In genomic region chr4:40757157-40757779, GRCm38 (mm10) we compare ENCODE assay signal across 8 mouse cellular contexts. TPM values are rescaled to one million over a fixed set of nuclear protein-coding genes. Genes with fewer than 3 reads are reported as not detected.
DNase-seq lines count a peak whose midpoint lies in the region; ATAC-seq and TF ChIP-seq lines count a peak whose summit lies in the region.

No protein-coding gene starts in this region.

- H3K36me3 ChIP-seq in heart, embryonic 13.5 days = peaks cover 37% of the 10 kb centered on the region
- H3K36me3 ChIP-seq in E14TG2a.4 (ENCODE audit: insufficient read depth, low read length) = peaks cover 37% of the 10 kb centered on the region
- peaks cover 31% of the 10 kb centered on the region for H3K36me3 ChIP-seq in embryonic facial prominence, embryonic 13.5 days
- H3K36me3 ChIP-seq in intestine, embryonic 16.5 days (ENCODE audit: control insufficient read depth, insufficient read depth, low read length) = peaks cover 11% of the 10 kb centered on the region; the same call in 1 of the 2 replicates

- peaks cover 13% of the 10 kb centered on the region for H3K27me3 ChIP-seq in heart, embryonic 13.5 days (replicated peaks)
- H3K27me3 ChIP-seq in E14TG2a.4 (ENCODE audit: insufficient read depth, low read length) = peaks cover 14% of the 10 kb centered on the region; the same call in 1 of the 2 replicates
- H3K27me3 ChIP-seq in embryonic facial prominence, embryonic 13.5 days = peaks cover 4% of the 10 kb centered on the region; the same call in 1 of the 2 replicates
- no peaks in the 10 kb centered on the region for H3K27me3 ChIP-seq in intestine, embryonic 16.5 days (replicated peaks; ENCODE audit: control insufficient read depth, insufficient read depth, low read length)

- DNase-seq in heart, postnatal 14 days = no peak
- no peak for DNase-seq in ovary, postnatal 36 days (ENCODE audit: low spot score)
- DNase-seq in thymus, postnatal 25 days = no peak

- H3K4me2 ChIP-seq in heart, embryonic 13.5 days = peak overlapping the region; percentile 89
- peak overlapping the region; percentile 77 for H3K4me2 ChIP-seq in embryonic facial prominence, embryonic 13.5 days
- peak overlapping the region; percentile 52 for H3K4me2 ChIP-seq in intestine, embryonic 16.5 days (ENCODE audit: low read depth, low read length)

- H3K9ac ChIP-seq in heart, embryonic 13.5 days = peak overlapping the region; percentile 97
- peak overlapping the region; percentile 93 for H3K9ac ChIP-seq in embryonic facial prominence, embryonic 13.5 days
- H3K9ac ChIP-seq in intestine, embryonic 16.5 days (ENCODE audit: low read depth, low read length) = peak overlapping the region; percentile 90

- ATAC-seq in heart, embryonic 13.5 days (ENCODE audit: extremely low read depth, insufficient number of reproducible peaks, low FRiP score, low TSS enrichment) = peak; percentile 54
- peak; percentile 62 for ATAC-seq in embryonic facial prominence, embryonic 13.5 days (ENCODE audit: insufficient number of reproducible peaks, insufficient read depth, low FRiP score, low TSS enrichment, low read depth)
- peak; percentile 85 for ATAC-seq in intestine, embryonic 16.5 days
- ATAC-seq in monocyte, adult 5-6 weeks (replicated peaks; ENCODE audit: insufficient number of reproducible peaks, low FRiP score, low TSS enrichment, poor library complexity, severe bottlenecking) = peak; percentile 41

- intact Hi-C loops in heart, postnatal 14 days (cut with DNase I) = no loop called here

- no peaks in the 10 kb centered on the region for H3K9me3 ChIP-seq in heart, embryonic 13.5 days
- H3K9me3 ChIP-seq in E14TG2a.4 (ENCODE audit: low read length) = no peaks in the 10 kb centered on the region
- H3K9me3 ChIP-seq in embryonic facial prominence, embryonic 13.5 days = no peaks in the 10 kb centered on the region
- H3K9me3 ChIP-seq in intestine, embryonic 16.5 days (ENCODE audit: control insufficient read depth, low read length) = no peaks in the 10 kb centered on the region

- TF ChIP-seq CTCF in E14TG2a.4 (conservative IDR thresholded peaks at IDR 0.05; ENCODE audit: low read length) = no peak

- peak overlapping the region; percentile 63 for H3K27ac ChIP-seq in heart, embryonic 13.5 days (replicated peaks)
- H3K27ac ChIP-seq in embryonic facial prominence, embryonic 13.5 days = peak overlapping the region; percentile 58; the same call in 1 of the 2 replicates
- peak overlapping the region; percentile 54; the same call in 1 of the 2 replicates for H3K27ac ChIP-seq in intestine, embryonic 16.5 days (ENCODE audit: low read length)

- peak overlapping the region; percentile 99 for H3K4me3 ChIP-seq in heart, embryonic 13.5 days
- peak overlapping the region; percentile 99 for H3K4me3 ChIP-seq in E14TG2a.4 (replicated peaks; ENCODE audit: low read length)
- peak overlapping the region; percentile 99 for H3K4me3 ChIP-seq in embryonic facial prominence, embryonic 13.5 days
- H3K4me3 ChIP-seq in intestine, embryonic 16.5 days (ENCODE audit: low read length) = peak overlapping the region; percentile 100

- under 1% methylated on average over 39 of the region's 39 CpGs for WGBS in heart, embryonic 13.5 days
- WGBS in embryonic facial prominence, embryonic 13.5 days = under 1% methylated on average over 39 of the region's 39 CpGs
- WGBS in intestine, embryonic 16.5 days = under 1% methylated on average over 38 of the region's 39 CpGs

- peaks cover 7% of the 10 kb centered on the region for H3K4me1 ChIP-seq in heart, embryonic 13.5 days
- H3K4me1 ChIP-seq in E14TG2a.4 (replicated peaks; ENCODE audit: low read depth, low read length) = peaks cover 10% of the 10 kb centered on the region
- peaks cover 4% of the 10 kb centered on the region for H3K4me1 ChIP-seq in embryonic facial prominence, embryonic 13.5 days
- H3K4me1 ChIP-seq in intestine, embryonic 16.5 days (ENCODE audit: control insufficient read depth, insufficient read depth, low read length) = no peaks in the 10 kb centered on the region

RNA-seq across cellular contexts. Expression of gene Smu1, which starts 0.5 kb away (rescaled TPM):
- polyA plus RNA-seq in heart, embryonic 13.5 days (2015; fragmentation: Nextera tagmentation; extraction: Ambion mirVana) = 95.7 and 107 TPM in 2 replicates
- total RNA-seq in heart, postnatal 14 days (2021) = 10 to 100 TPM; 28.1 to 31.6 TPM
- polyA plus RNA-seq in embryonic facial prominence, embryonic 13.5 days (2015; fragmentation: Nextera tagmentation; extraction: Ambion mirVana) = 147 TPM in 2 replicates
- 136 and 145 TPM in 2 replicates for polyA plus RNA-seq in intestine, embryonic 16.5 days (2015; fragmentation: Nextera tagmentation; extraction: Ambion mirVana)
- 135 to 185 TPM (median 161 TPM) in 3 replicates for total RNA-seq in monocyte, adult 5-6 weeks (2017)

RNA-seq across cellular contexts. Expression of gene Dnaja1, which starts 35.3 kb away (rescaled TPM):
- 243 and 287 TPM in 2 replicates for polyA plus RNA-seq in heart, embryonic 13.5 days (2015; fragmentation: Nextera tagmentation; extraction: Ambion mirVana)
- total RNA-seq in heart, postnatal 14 days (2021) = 100 to 1,000 TPM in 1 of 2 experiments, 10 to 100 TPM in 1; 79.5 to 110 TPM
- polyA plus RNA-seq in embryonic facial prominence, embryonic 13.5 days (2015; fragmentation: Nextera tagmentation; extraction: Ambion mirVana) = 435 and 438 TPM in 2 replicates
- polyA plus RNA-seq in intestine, embryonic 16.5 days (2015; fragmentation: Nextera tagmentation; extraction: Ambion mirVana) = 295 and 316 TPM in 2 replicates
- total RNA-seq in monocyte, adult 5-6 weeks (2017) = 358 to 846 TPM (median 373 TPM) in 3 replicates

RNA-seq across cellular contexts. Expression of gene Aptx, which starts 54.3 kb away (rescaled TPM):
- polyA plus RNA-seq in heart, embryonic 13.5 days (2015; fragmentation: Nextera tagmentation; extraction: Ambion mirVana) = 25.0 and 29.0 TPM in 2 replicates
- 10 to 100 TPM; 14.4 to 15.3 TPM for total RNA-seq in heart, postnatal 14 days (2021)
- 40.4 TPM in 2 replicates for polyA plus RNA-seq in embryonic facial prominence, embryonic 13.5 days (2015; fragmentation: Nextera tagmentation; extraction: Ambion mirVana)
- 21.7 and 22.3 TPM in 2 replicates for polyA plus RNA-seq in intestine, embryonic 16.5 days (2015; fragmentation: Nextera tagmentation; extraction: Ambion mirVana)
- 5.2 to 14.7 TPM (median 5.3 TPM) in 3 replicates for total RNA-seq in monocyte, adult 5-6 weeks (2017)
